Comparison of ENCODE assay signal across 22 mouse cellular contexts in genomic region chr10:72713754-72714153, GRCm38 (mm10). TPM values are rescaled to one million over a fixed set of nuclear protein-coding genes. Genes with fewer than 3 reads are reported as not detected.
DNase-seq lines count a peak whose midpoint lies in the region; ATAC-seq and TF ChIP-seq lines count a peak whose summit lies in the region.
"Had no signal": no experiment of that assay in that cellular context is flagged by ENCODE, and none has a peak within 500 bp of the region (broad histone marks: within the 10 kb centered on the region; RNA-seq: fewer than 3 reads in every experiment).

No protein-coding gene starts in this region.

- TF ChIP-seq CTCF in lung, embryonic 14.5 days (IDR thresholded peaks at IDR 0.05; ENCODE audit: low read depth) = no peak
- no peak for TF ChIP-seq CTCF in CH12.LX (conservative IDR thresholded peaks at IDR 0.05 in 1 of 2, IDR thresholded peaks at IDR 0.05 in 1 of 2; ENCODE audit: low read depth in 2 of 2, low read length in 2 of 2)

- H3K27me3 ChIP-seq in lung, embryonic 14.5 days (ENCODE audit: insufficient read depth, low read length) = no peaks in the 10 kb centered on the region
- no peaks in the 10 kb centered on the region for H3K27me3 ChIP-seq in lung, embryonic 16.5 days (ENCODE audit: control insufficient read depth, insufficient read depth, low read depth, low read length)
- no peaks in the 10 kb centered on the region for H3K27me3 ChIP-seq in CH12.LX (replicated peaks)
- H3K27me3 ChIP-seq: embryonic facial prominence, embryonic 12.5 days; forebrain, embryonic 12.5 days; forebrain, embryonic 15.5 days; Patski had no signal

- 36% methylated on average over 2 of the region's 2 CpGs for WGBS in lung, embryonic 14.5 days
- WGBS in lung, embryonic 16.5 days = 40% methylated on average over 2 of the region's 2 CpGs

- H3K9ac ChIP-seq in lung, embryonic 14.5 days = no peak overlapping the region
- H3K9ac ChIP-seq in lung, embryonic 16.5 days (ENCODE audit: low read length) = no peak overlapping the region
- H3K9ac ChIP-seq in CH12.LX (ENCODE audit: insufficient read depth, low read depth) = no peak overlapping the region
- H3K9ac ChIP-seq: embryonic facial prominence, embryonic 12.5 days; forebrain, embryonic 12.5 days; forebrain, embryonic 15.5 days; forebrain, postnatal 0 days had no signal

- peak; percentile 78 for ATAC-seq in lung, embryonic 14.5 days (ENCODE audit: insufficient read depth)
- peak; percentile 73 for ATAC-seq in lung, embryonic 16.5 days (ENCODE audit: low read depth)
- ATAC-seq: activated CD4-positive, CD25-positive, alpha-beta regulatory T cell, adult 4 months; forebrain, embryonic 15.5 days; forebrain, postnatal 0 days; Patski had no signal

- no peak for TF ChIP-seq POLR2A in CH12.LX (IDR thresholded peaks at IDR 0.05; ENCODE audit: low read depth, low read length)

- no peak overlapping the region for H3K4me3 ChIP-seq in lung, embryonic 14.5 days (ENCODE audit: low read depth, low read length)
- no peak overlapping the region for H3K4me3 ChIP-seq in lung, embryonic 16.5 days (ENCODE audit: low read length)
- H3K4me3 ChIP-seq in CH12.LX (replicated peaks in 1 of 3; ENCODE audit: low read depth in 2 of 3, low read length in 2 of 3, poor library complexity in 1 of 3) = no peak overlapping the region
- H3K4me3 ChIP-seq: embryonic facial prominence, embryonic 10.5 days; embryonic facial prominence, embryonic 12.5 days; forebrain, embryonic 12.5 days; forebrain, embryonic 15.5 days had no signal

- no peak for TF ChIP-seq RAD21 in CH12.LX (IDR thresholded peaks at IDR 0.05; ENCODE audit: low read depth, low read length)

- in situ Hi-C loops in CH12.LX (cut with MboI; ENCODE audit: low pct_ligation_motif_present, low pct_unique_long_range_greater_than_20kb, low sequenced_read_pairs) = no loop called here

- H3K36me3 ChIP-seq in lung, embryonic 14.5 days (ENCODE audit: insufficient read depth) = no peaks in the 10 kb centered on the region
- no peaks in the 10 kb centered on the region for H3K36me3 ChIP-seq in lung, embryonic 16.5 days (ENCODE audit: control insufficient read depth, insufficient read depth, low read length)
- H3K36me3 ChIP-seq in CH12.LX (replicated peaks in 1 of 2; ENCODE audit: control insufficient read depth in 1 of 2, insufficient read depth in 1 of 2, low read length in 1 of 2) = no peaks in the 10 kb centered on the region
- H3K36me3 ChIP-seq: embryonic facial prominence, embryonic 10.5 days; embryonic facial prominence, embryonic 12.5 days; forebrain, embryonic 12.5 days; forebrain, embryonic 15.5 days; G1E had no signal

- H3K27ac ChIP-seq in lung, embryonic 14.5 days (ENCODE audit: low read depth) = no peak overlapping the region
- H3K27ac ChIP-seq in lung, embryonic 16.5 days (ENCODE audit: low read length) = peak overlapping the region; percentile 8; the same call in 1 of the 2 replicates
- H3K27ac ChIP-seq in CH12.LX (ENCODE audit: insufficient read depth, low read depth) = no peak overlapping the region
- H3K27ac ChIP-seq: embryonic facial prominence, embryonic 10.5 days; embryonic facial prominence, embryonic 12.5 days; forebrain, embryonic 12.5 days; forebrain, embryonic 15.5 days had no signal

- H3K4me2 ChIP-seq in lung, embryonic 14.5 days = no peak overlapping the region
- no peak overlapping the region for H3K4me2 ChIP-seq in lung, embryonic 16.5 days (ENCODE audit: low read depth, low read length)
- H3K4me2 ChIP-seq in CH12.LX (ENCODE audit: insufficient read depth, low read depth, poor library complexity, severe bottlenecking) = no peak overlapping the region
- H3K4me2 ChIP-seq: embryonic facial prominence, embryonic 12.5 days; forebrain, embryonic 12.5 days; forebrain, embryonic 15.5 days had no signal

- no peaks in the 10 kb centered on the region for H3K79me2 ChIP-seq in CH12.LX (replicated peaks; ENCODE audit: control insufficient read depth, extremely low read depth, insufficient read depth, poor library complexity, severe bottlenecking)

- no peak for TF ChIP-seq EP300 in CH12.LX (IDR thresholded peaks at IDR 0.05; ENCODE audit: low read length)

- dilution Hi-C loops in CH12.LX (cut with MboI; ENCODE audit: extremely low pct_ligation_motif_present, extremely low pct_unique_long_range_greater_than_20kb, low sequenced_read_pairs) = no loop called here

- peak; percentile 17 for DNase-seq in lung, embryonic 14.5 days
- no peak for DNase-seq in lung, postnatal 4 days
- DNase-seq in lung, postnatal 14 days = no peak
- DNase-seq in CH12.LX (ENCODE audit: extremely low read depth) = no peak
- no peak for DNase-seq in layer of hippocampus, postnatal 25 days (ENCODE audit: extremely low spot score in 1 of 2, low spot score in 1 of 2)
- DNase-seq: adrenal gland, adult 8-10 months; adrenal gland, postnatal 14 days; adrenal gland, postnatal 36 days; cerebellum, adult 11-12 months; cerebellum, adult 2 months; cerebellum, adult 9-10 months; cerebellum, postnatal 10 days; cerebellum, postnatal 25 days; forebrain, postnatal 0 days had no signal

- no peaks in the 10 kb centered on the region for H3K9me3 ChIP-seq in lung, embryonic 14.5 days (ENCODE audit: low read depth, low read length)
- no peaks in the 10 kb centered on the region for H3K9me3 ChIP-seq in lung, embryonic 16.5 days (ENCODE audit: control insufficient read depth, low read length)
- no peaks in the 10 kb centered on the region for H3K9me3 ChIP-seq in CH12.LX (replicated peaks; ENCODE audit: low read length)
- H3K9me3 ChIP-seq: embryonic facial prominence, embryonic 10.5 days; embryonic facial prominence, embryonic 12.5 days; forebrain, embryonic 12.5 days; forebrain, embryonic 15.5 days; G1E had no signal

- no peaks in the 10 kb centered on the region for H3K4me1 ChIP-seq in lung, embryonic 14.5 days (ENCODE audit: insufficient read depth)
- H3K4me1 ChIP-seq in lung, embryonic 16.5 days (replicated peaks; ENCODE audit: control insufficient read depth, insufficient read depth, low read length) = peaks cover 3% of the 10 kb centered on the region; the same call in 1 of the 2 replicates
- no peaks in the 10 kb centered on the region for H3K4me1 ChIP-seq in CH12.LX (ENCODE audit: control insufficient read depth in 1 of 2, insufficient read depth in 2 of 2)
- H3K4me1 ChIP-seq: embryonic facial prominence, embryonic 10.5 days; embryonic facial prominence, embryonic 12.5 days; forebrain, embryonic 12.5 days; forebrain, embryonic 15.5 days had no signal

TF ChIP-seq in CH12.LX, 34 proteins besides CTCF, POLR2A, EP300 and RAD21:
- TF ChIP-seq ZNF384 (IDR thresholded peaks at IDR 0.05; ENCODE audit: low read depth, low read length) (peak; percentile 74), MAFK (IDR thresholded peaks at IDR 0.05; ENCODE audit: insufficient replicate concordance, low read length) (no peak)

RNA-seq across cellular contexts. Expression of gene Zwint, which starts 59.1 kb away (rescaled TPM):
- polyA plus RNA-seq in lung, embryonic 14.5 days (2014; fragmentation: Nextera tagmentation; extraction: Ambion mirVana) = 234 and 244 TPM in 2 replicates
- 193 and 198 TPM in 2 replicates for polyA plus RNA-seq in lung, embryonic 16.5 days (2015; fragmentation: Nextera tagmentation; extraction: Ambion mirVana)
- total RNA-seq in CH12.LX (2012; rRNA removed) (173 and 208 TPM in 2 replicates), CH12.LX (2014; rRNA removed) (248 and 266 TPM in 2 replicates)
- polyA plus RNA-seq in CH12.LX (2012; ENCODE audit: insufficient read length, low read depth) = 257 and 268 TPM in 2 replicates
- total RNA-seq in layer of hippocampus, postnatal 25 days (2021) = 100 to 1,000 TPM; 626 to 772 TPM
